Mouse (Mus musculus) lung, embryonic 14.5 days (tissue): Measurements from ENCODE around the gene Pax7. TPM values are rescaled to one million over a fixed set of nuclear protein-coding genes. Genes with fewer than 3 reads are reported as not detected.

Experiments used
- ATAC-seq: fragments of 200-750 bp; cut with Nextera tagmentation; 2 replicates; pipeline ENCODE4 v1.8.0; 2017; ENCODE audit warnings: mild to moderate bottlenecking, moderate TSS enrichment, moderate library complexity; ENCODE audit not compliant: insufficient read depth
- DNase-seq: peaks from one replicate; pipeline ENCODE4 v3.0.0-alpha.2; 2015
- H3K27ac ChIP-seq: fragments of 300-500 bp; sonication (generic); 2 replicates; pipeline ENCODE4 v1.5.1; 2014; ENCODE audit warnings: low read depth, mild to moderate bottlenecking, moderate library complexity
- H3K27me3 ChIP-seq: fragments of 300-500 bp; sonication (generic); 2 replicates; pipeline ENCODE4 v1.6.1; 2014; ENCODE audit warnings: low read length, control low read depth; ENCODE audit not compliant: insufficient read depth
- H3K36me3 ChIP-seq: fragments of 300-500 bp; sonication (generic); 2 replicates; pipeline ENCODE4 v1.6.1; 2014; ENCODE audit warnings: control low read depth; ENCODE audit not compliant: insufficient read depth
- H3K4me1 ChIP-seq: fragments of 300-500 bp; sonication (generic); 2 replicates; pipeline ENCODE4 v1.6.1; 2014; ENCODE audit warnings: antibody characterized with exemption, control low read depth; ENCODE audit not compliant: insufficient read depth
- H3K4me2 ChIP-seq: fragments of 300-500 bp; sonication (generic); 2 replicates; pipeline ENCODE4 v1.6.1; 2014; ENCODE audit warnings: mild to moderate bottlenecking
- H3K4me3 ChIP-seq: fragments of 300-500 bp; sonication (generic); 2 replicates; pipeline ENCODE4 v1.5.1; 2014; ENCODE audit warnings: low read depth, low read length
- H3K9ac ChIP-seq: fragments of 300-500 bp; sonication (generic); 2 replicates; pipeline ENCODE4 v1.6.1; 2014
- H3K9me3 ChIP-seq: fragments of 300-500 bp; sonication (generic); 2 replicates; pipeline ENCODE4 v1.6.1; 2016; ENCODE audit warnings: low read depth, low read length, control low read depth
- CTCF ChIP-seq: IDR thresholded peaks from 2 replicates; pipeline ENCODE4 v1.5.1; 2016; ENCODE audit warnings: antibody characterized with exemption, low read depth
- WGBS: fragments of 180-500 bp; shearing (Covaris S2); extraction: QIAGEN DNeasy Blood & Tissue Kit; methylation state at CpG from one replicate; pipeline ENCODE4 v1.1.7; 2014; 5-methylcytosine and 5-hydroxymethylcytosine counted together
- polyA plus RNA-seq: library from polyadenylated mRNA; unstranded; fragments of >200 nt; fragmentation: Nextera tagmentation; extraction: Ambion mirVana; gene quantifications from 2 replicates; pipeline ENCODE4 v1.2.1, GENCODE M21; 2014

Pax7 gene
- polyA plus RNA-seq, 1 experiment from 2014 or later: not detected

GRCm38 (mm10) chr4:139830581-139831387, 2.5 kb downstream of the Pax7 start:
- Histone ChIP-seq H3K4me2 (no peak overlapping the region), H3K9me3 (no peaks in the 10 kb centered on the region), H3K9ac (no peak overlapping the region), H3K36me3 (no peaks in the 10 kb centered on the region), H3K27me3 (peaks cover 99% of the 10 kb centered on the region), H3K4me1 (no peaks in the 10 kb centered on the region), H3K27ac (no peak overlapping the region), H3K4me3 (no peak overlapping the region)
- no peak for TF ChIP-seq CTCF
- 1% methylated on average over 24 of the region's 24 CpGs for WGBS
- ATAC-seq (no peak), DNase-seq (no peak)

- H3K36me3 ChIP-seq: no peaks in the 10 kb centered on the region
- TF ChIP-seq CTCF: no peak
- no peak overlapping the region for H3K9ac ChIP-seq
- no peak overlapping the region for H3K4me2 ChIP-seq
- 2% methylated on average over 14 of the region's 14 CpGs for WGBS
- H3K27ac ChIP-seq: no peak overlapping the region
- H3K4me3 ChIP-seq: no peak overlapping the region
- no peaks in the 10 kb centered on the region for H3K9me3 ChIP-seq
- H3K4me1 ChIP-seq: no peaks in the 10 kb centered on the region
- H3K27me3 ChIP-seq: peaks cover 99% of the 10 kb centered on the region
- ATAC-seq (no peak), DNase-seq (no peak)
Observed at GRCm38 (mm10) chr4:139830053-139830452, 3.3 kb downstream of the Pax7 start.

GRCm38 (mm10) chr4:139828871-139829590, 4.3 kb downstream of the Pax7 start:
- TF ChIP-seq CTCF: no peak
- no peaks in the 10 kb centered on the region for H3K36me3 ChIP-seq
- H3K27ac ChIP-seq: no peak overlapping the region
- H3K4me3 ChIP-seq: no peak overlapping the region
- H3K27me3 ChIP-seq: peaks cover 99% of the 10 kb centered on the region
- H3K4me2 ChIP-seq: no peak overlapping the region
- H3K4me1 ChIP-seq: no peaks in the 10 kb centered on the region
- no peak overlapping the region for H3K9ac ChIP-seq
- ATAC-seq: no peak
- no peaks in the 10 kb centered on the region for H3K9me3 ChIP-seq
- WGBS: 4% methylated on average over 16 of the region's 16 CpGs
- DNase-seq: no peak

- ATAC-seq (no peak), DNase-seq (no peak)
- Histone ChIP-seq H3K36me3 (no peaks in the 10 kb centered on the region), H3K27ac (no peak overlapping the region), H3K27me3 (peaks cover 99% of the 10 kb centered on the region), H3K4me1 (no peaks in the 10 kb centered on the region), H3K4me2 (no peak overlapping the region), H3K9ac (no peak overlapping the region), H3K9me3 (no peaks in the 10 kb centered on the region), H3K4me3 (no peak overlapping the region)
- 2% methylated on average over 36 of the region's 37 CpGs for WGBS
- TF ChIP-seq CTCF: no peak
Observed at GRCm38 (mm10) chr4:139828283-139828678, 5.0 kb downstream of the Pax7 start.

GRCm38 (mm10) chr4:139827501-139828282, 5.6 kb downstream of the Pax7 start:
- DNase-seq (no peak), ATAC-seq (no peak)
- H3K4me3 ChIP-seq: no peak overlapping the region
- no peak overlapping the region for H3K27ac ChIP-seq
- no peak overlapping the region for H3K4me2 ChIP-seq
- H3K9ac ChIP-seq: no peak overlapping the region
- WGBS: 1% methylated on average over 30 of the region's 30 CpGs
- no peak for TF ChIP-seq CTCF
- H3K9me3 ChIP-seq: no peaks in the 10 kb centered on the region
- H3K36me3 ChIP-seq: no peaks in the 10 kb centered on the region
- no peaks in the 10 kb centered on the region for H3K4me1 ChIP-seq
- peaks cover 99% of the 10 kb centered on the region for H3K27me3 ChIP-seq

GRCm38 (mm10) chr4:139826231-139826630, 7.1 kb downstream of the Pax7 start:
- Histone ChIP-seq H3K4me2 (no peak overlapping the region), H3K4me3 (no peak overlapping the region)
- 4% methylated on average over 3 of the region's 3 CpGs for WGBS

More at GRCm38 (mm10) chr4:139826231-139826630, 7.1 kb downstream of the Pax7 start:
- Histone ChIP-seq H3K9me3 (no peaks in the 10 kb centered on the region), H3K9ac (no peak overlapping the region), H3K4me1 (no peaks in the 10 kb centered on the region), H3K27me3 (peaks cover 99% of the 10 kb centered on the region), H3K27ac (no peak overlapping the region), H3K36me3 (no peaks in the 10 kb centered on the region)
- DNase-seq (no peak), ATAC-seq (no peak)
- no peak for TF ChIP-seq CTCF
